Mouse (Mus musculus) naive thymus-derived CD4-positive, alpha-beta T cell, adult 2 months (primary cell): Measurements from ENCODE around the gene Sergef.

ENCODE experiments used
- DNase-seq: peaks from one replicate; pipeline ENCODE4 v3.0.0-alpha.2; 2011; ENCODE audit warnings: low read depth

Sergef gene

DNA sequence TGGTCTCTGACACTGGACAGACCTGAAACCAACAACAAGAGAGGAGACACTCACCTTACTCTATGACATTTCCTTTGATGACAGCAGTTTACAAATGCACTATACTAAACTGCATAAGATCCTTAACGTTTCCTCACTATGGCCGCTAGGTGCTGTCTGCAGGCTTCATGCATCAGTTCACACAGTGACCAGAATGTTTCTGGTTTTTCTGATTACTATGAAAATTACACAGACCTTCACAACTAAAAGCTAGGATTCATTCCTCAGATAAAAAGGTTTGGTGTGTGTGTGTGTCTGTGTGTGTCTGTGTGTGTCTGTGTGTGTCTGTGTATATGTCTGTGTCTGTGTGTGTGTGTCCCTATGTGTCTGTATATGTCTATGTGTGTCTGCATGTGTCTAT is 63.7 kb downstream of the Sergef start:
- no peak for DNase-seq

DNA sequence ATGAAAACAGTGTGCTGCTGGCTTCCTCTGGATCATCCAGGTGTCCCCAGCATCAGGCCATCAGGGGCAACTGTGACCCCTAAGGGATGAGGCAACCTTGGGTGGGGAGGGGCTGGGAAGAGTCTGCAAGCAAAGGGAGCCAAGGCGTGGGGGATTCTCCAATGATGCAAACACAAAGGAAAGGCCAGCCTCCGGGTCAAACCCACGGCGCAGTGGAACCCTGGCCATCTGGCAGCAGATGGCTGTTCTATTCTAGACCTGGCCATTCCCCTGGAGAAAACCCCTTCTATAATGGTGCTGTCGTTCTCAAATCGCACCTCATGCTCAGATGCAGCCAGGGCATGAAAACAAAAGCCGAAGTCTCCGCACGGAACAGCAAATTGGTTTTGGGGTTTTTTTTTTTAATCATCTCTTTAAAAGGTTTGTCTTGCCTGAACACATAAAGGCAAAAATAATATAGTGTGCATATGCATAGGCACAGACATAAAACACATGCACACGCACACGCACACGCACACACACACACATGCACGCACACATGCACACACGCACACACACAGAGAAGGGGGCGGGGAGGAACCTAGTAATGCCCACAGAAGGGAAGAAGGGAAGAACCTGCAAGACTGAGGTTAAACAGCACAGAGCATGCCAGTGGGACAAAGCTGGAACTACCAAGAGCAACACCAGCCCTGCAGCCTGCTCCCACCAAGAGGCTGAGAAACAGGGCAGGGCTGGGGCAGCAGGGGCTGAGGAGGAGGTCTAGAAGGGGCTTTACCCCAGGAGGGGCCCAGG is 66.6 kb downstream of the Sergef start:
- DNase-seq = no peak

- peak; percentile 54 for DNase-seq
Observed at GRCm38 (mm10) chr7:46569509-46569908, 70.1 kb downstream of the Sergef start.

DNA sequence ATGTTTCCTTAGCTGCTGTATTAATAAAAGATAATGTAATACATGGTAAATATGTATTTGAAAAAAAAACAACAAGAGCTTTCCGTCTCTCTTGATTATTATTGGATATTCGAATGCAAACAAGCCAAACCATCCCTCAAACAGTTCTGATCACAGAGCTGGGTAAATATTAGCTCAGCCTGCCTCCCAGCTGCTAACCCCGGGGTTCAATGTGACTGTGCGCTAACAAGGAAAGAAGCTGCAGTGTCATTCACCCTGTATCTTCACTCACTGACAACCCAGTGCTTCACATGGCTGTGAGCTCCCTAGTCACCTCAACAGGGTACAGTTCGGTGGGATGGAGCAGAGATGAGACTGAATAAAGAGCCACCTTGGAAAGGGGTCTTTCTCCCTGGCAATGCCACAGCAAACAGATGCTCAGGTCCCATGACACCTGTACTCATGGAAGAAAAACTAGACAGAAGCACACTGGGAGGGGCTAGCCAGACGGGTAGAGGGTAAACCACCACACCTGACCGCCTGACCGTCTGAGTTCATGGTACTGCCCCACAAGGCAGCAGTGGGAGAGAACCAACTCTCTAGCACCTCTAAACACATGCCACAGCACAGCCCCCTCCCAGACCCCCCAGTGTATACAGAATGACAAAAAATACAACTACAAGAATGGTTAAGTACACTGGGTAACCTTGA is 73.1 kb downstream of the Sergef start:
- no peak for DNase-seq

GRCm38 (mm10) chr7:46565374-46565773 is 74.2 kb downstream of the Sergef start:
- no peak for DNase-seq

GRCm38 (mm10) chr7:46563801-46564200 is 75.8 kb downstream of the Sergef start:
- DNase-seq = peak; percentile 23

- DNase-seq = no peak
Observed at GRCm38 (mm10) chr7:46560061-46560460, 79.5 kb downstream of the Sergef start.

- DNase-seq = no peak
Observed at GRCm38 (mm10) chr7:46559643-46560042, 80.0 kb downstream of the Sergef start.

DNA sequence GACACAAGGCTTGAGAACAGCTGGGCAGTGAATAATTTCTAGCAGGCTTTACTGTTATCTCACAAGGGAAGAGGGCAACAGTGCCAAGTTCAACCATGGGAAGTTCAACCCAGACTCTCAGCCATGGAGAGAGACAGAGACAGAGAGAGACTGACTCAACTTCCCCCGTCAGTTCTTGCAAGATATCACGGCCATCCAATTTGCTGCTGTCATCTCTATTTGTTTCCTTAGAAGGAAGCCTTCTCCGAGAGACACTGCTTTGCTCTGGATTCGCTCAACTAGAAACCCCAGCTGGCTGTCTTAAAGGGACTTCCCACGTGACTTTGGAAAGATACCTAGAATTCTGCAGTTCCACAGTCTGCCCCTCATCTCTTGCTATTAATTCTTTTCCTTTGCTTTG is 80.6 kb downstream of the Sergef start:
- no peak for DNase-seq

DNA sequence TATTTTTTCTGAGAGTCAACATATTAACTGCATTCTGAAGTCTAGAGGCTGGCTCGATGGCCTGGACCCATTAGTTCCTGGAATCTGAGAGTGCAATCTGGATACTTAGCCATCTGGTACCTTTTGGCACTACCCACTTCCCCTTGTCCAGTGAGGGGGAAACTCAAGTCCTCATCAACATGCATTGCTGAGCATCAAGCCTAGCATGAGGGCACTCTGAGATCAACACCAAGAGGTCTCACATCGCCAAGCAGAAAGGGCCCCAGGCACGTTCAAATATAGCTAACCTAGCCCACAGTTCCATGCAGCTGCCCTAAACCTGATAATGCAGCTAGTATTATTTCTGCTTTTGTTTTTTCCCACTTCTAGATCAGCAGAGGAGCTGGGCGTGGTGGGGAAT is 81.6 kb downstream of the Sergef start:
- DNase-seq = no peak

DNA sequence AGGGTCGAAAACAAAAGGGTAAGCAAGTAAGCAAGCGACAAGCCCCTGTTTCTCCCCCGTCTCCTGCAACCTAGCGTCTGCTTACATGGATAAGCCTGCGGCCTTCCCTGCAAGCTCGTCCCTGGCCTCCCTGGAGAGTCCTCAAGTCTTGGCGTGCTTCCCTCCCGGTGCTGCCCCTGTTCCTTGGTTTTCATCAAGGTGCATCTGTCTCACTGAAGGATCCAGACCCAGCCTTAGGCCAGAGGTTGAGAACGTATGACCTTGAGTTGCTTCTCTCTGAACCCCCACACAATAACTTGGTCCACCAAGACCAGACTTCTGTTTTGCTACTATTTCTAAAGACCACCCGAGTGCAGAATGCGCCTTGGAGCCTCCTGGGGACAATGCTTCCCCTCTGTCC is 82.2 kb downstream of the Sergef start:
- no peak for DNase-seq

DNA sequence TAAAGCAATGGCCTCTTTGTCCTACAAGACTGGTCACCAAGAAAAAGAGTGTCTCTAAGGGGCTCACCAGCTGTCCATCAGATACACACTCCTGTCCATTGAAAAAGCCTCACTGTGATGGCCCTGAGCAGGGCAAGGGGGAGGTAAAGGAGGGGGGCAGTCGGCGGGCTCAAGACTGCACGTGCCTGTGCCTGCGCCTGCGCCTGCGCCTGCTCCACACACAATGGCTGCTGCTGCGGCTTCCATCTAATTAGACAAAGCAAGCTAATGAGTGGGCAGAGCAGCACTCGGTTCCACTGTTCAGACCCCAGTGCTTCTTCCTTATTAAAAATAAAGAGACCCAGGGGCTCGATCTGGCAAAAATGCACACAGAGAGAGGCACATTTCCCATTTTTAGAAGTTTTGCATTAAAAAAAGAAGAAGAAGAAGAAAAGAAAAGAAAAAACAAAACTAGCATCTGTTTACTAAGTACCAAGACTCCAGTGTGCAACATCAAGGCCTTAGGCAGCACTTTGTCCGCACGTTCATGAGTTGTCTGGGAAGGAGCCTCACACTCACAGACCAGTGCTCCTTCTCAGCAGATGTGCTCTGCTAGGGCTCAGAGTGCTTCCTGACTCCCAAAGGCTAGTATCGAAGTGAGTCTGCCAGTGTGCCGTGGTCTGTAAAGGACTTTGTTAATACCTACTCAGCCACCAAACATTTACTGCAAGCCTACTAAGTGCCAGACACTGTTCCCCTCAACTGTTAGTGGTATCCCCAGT is 83.1 kb downstream of the Sergef start:
- DNase-seq = no peak

DNA sequence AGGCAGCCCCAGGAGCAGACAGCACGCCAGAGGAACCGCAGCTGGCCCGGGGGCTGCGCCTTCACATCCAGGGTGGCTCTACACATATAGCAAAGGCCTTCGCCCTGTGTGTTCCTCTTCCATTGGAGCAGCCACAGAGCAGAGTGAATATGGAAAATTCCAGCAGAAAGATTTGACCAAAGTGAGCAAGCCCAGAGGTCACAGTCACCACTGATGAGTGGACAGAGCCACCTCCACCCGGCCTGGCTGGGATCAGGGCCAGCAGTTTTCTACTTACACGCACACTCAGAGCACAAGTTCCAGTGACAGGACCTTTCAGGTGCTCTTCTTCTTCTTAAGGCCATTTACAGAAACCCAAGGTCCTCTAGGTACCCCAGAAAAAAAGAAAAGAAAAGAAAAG is 83.9 kb downstream of the Sergef start:
- DNase-seq = no peak

GRCm38 (mm10) chr7:46554855-46555254 is 84.8 kb downstream of the Sergef start:
- no peak for DNase-seq

GRCm38 (mm10) chr7:46554003-46554402 is 85.6 kb downstream of the Sergef start:
- DNase-seq = no peak

- no peak for DNase-seq
Observed at GRCm38 (mm10) chr7:46551935-46552752, 87.5 kb downstream of the Sergef start.

GRCm38 (mm10) chr7:46551173-46551572 is 88.4 kb downstream of the Sergef start:
- DNase-seq = no peak

- no peak for DNase-seq
Observed at GRCm38 (mm10) chr7:46548124-46548523, 91.5 kb downstream of the Sergef start.

DNA sequence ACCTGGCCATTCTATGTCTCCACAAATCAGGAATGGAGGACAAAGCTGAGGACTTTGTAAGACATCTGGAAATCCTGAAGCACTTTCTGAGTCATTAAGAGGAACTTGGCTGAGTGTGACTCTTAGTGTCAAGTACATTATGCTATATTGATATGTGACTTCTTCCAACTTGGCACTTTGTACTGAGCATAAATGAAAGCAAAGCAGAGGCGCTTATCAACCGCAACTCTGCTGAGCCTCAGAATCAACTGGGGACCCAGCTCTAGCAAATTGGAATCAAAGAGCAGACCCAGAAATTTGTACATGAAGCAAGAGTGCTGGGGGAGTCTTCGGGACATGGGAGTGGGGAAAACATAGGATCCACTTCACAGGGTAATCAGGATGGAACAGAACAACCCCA is 92.0 kb downstream of the Sergef start:
- no peak for DNase-seq

DNA sequence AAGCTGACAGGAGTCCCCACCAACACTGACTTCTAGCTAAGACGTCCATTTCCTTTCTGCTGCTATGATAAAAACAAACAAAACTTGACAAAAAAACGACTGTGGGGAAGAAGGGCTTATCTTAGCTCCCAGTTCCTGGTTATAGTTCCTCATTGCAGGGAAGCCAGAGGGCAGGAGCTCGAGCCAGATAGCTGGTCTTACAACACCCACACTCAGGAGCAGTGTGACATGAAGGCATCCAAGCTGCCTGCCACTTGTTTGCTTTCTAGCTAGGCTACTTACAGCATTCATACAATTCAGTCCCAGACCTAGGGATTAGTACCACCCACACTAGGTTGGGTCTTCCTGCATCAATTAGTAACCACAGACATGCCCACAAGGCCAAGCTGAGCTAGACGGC is 93.1 kb downstream of the Sergef start:
- DNase-seq = no peak

DNA sequence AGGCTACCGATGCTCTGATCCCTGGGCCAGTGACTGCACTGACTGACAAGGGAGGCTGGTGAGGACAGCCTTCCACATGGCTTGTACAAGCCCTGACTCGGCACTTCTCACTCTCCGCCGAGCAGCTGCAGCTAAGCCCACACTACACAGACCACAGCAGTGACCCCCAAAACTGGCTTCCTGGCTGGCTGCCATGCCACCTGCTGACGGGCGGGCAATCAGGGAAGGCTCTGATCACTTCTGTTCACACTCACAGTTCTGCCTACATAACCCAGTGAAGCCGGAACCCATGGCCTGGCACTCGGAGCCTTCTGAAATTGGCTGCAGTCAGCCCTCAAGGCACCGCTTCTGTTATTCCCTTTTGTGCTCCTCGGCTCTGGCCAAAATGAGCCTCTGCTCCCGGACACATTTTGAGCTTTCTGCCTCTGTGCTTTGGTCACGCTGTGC is 95.4 kb downstream of the Sergef start:
- DNase-seq = no peak

GRCm38 (mm10) chr7:46542117-46542516 is 97.5 kb downstream of the Sergef start:
- DNase-seq = no peak
